Mouse (Mus musculus): ENCODE data around the gene 1700025F22Rik. TPM values are rescaled to one million over a fixed set of nuclear protein-coding genes. Genes with fewer than 3 reads are reported as not detected.
"Not testable (repeated sequence)": the region's sequence is repeated elsewhere in the genome, so short reads cannot be mapped to it uniquely, and the experiment has no call there.

The 1700025F22Rik gene
- polyA plus RNA-seq, 1 experiment from 2014 or later = not detected

DNA sequence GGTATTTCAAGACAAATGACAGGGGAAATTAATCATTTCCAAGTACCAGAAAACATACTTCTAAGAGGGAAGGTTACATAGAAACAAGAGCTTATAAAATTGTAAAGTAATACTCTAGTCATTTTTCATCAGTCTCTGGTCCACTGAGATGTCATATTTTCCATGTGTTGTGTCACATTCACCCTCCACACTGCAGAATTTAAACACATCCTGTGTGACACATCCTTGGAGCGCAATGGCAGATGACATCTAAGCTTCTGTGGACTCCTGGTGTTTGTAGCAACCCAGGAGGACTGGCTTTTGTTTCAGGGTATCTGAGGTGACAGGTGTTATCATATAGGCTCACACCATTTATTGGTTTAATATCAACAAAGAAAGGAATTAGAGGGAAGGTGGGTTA is 35.4 kb downstream of the 1700025F22Rik start:
- no peak overlapping the region for H3K4me2 ChIP-seq (ENCODE audit: low read length)
- H3K9ac ChIP-seq (ENCODE audit: low read depth, low read length) = no peak overlapping the region
- H3K4me3 ChIP-seq (ENCODE audit: low read depth, low read length) = no peak overlapping the region
- H3K9me3 ChIP-seq (replicated peaks; ENCODE audit: control insufficient read depth, low read length, poor library complexity, severe bottlenecking) = 0 out of 2 replicates have a peak, but pooled peaks cover 3% of the 10 kb centered on the region
- ATAC-seq = no peak
- H3K27ac ChIP-seq (ENCODE audit: low read length) = no peak overlapping the region
- H3K27me3 ChIP-seq (ENCODE audit: control insufficient read depth, insufficient read depth, low read depth, low read length) = no peaks in the 10 kb centered on the region
- H3K4me1 ChIP-seq (ENCODE audit: control insufficient read depth, insufficient read depth, low read length) = no peaks in the 10 kb centered on the region
- no peaks in the 10 kb centered on the region for H3K36me3 ChIP-seq (ENCODE audit: control insufficient read depth, insufficient read depth, low read length)
- WGBS = 89% methylated on average over 1 of the region's 1 CpGs

DNA sequence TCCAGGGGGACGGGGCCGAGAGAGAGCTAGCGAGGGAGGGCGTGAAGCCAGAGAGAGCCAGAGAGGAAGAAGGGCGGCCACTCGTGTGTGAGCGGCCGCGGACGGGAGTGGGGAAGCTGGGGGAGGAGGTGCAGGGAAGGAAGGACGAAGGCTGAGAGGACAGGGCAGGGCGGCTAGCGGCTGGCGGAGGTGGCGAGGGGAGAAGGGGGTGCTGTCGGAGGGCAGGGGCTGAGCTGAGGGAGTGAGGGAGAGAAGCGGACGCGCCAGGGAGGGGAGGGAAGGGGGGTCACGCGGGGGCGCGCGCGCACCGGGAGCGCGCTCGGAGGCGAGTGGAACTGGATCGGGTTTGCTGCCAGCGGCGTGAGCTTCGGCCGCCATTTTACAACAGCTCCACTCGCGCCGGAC is 44.1 kb downstream of the 1700025F22Rik start:
- not testable (repeated sequence) for H3K36me3 ChIP-seq (ENCODE audit: control insufficient read depth, insufficient read depth, low read length); H3K4me1 ChIP-seq (ENCODE audit: control insufficient read depth, insufficient read depth, low read length); H3K9me3 ChIP-seq (replicated peaks; ENCODE audit: control insufficient read depth, low read length, poor library complexity, severe bottlenecking); H3K27me3 ChIP-seq (ENCODE audit: control insufficient read depth, insufficient read depth, low read depth, low read length)
- peak; percentile 99 for ATAC-seq
- H3K9ac ChIP-seq (ENCODE audit: low read depth, low read length) = peak overlapping the region; percentile 59; the same call in 1 of the 2 replicates
- peak overlapping the region; percentile 51 for H3K4me2 ChIP-seq (ENCODE audit: low read length)
- 3% methylated on average over 9 of the region's 38 CpGs for WGBS
- H3K27ac ChIP-seq (ENCODE audit: low read length) = peak overlapping the region; percentile 28; the same call in 1 of the 2 replicates
- H3K4me3 ChIP-seq (ENCODE audit: low read depth, low read length) = peak overlapping the region; percentile 42

DNA sequence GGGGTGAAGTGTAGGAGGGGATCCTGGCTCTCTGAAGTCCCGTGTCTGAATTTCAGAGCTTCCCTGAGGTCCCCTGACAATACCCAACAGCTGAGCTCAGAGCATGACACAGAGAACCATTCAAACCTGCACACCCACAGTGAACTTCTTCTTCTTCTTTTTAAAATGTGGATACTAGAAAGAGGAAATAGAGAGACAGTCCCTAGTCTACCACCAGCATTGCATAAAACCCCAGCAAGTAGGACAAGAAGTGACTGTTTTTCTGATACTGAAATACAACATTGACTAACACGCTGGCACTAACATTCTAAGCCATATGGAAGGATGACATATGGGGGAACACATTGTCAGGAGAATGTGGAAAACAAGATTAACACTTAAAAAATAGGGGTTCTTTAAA is 45.8 kb downstream of the 1700025F22Rik start:
- H3K27me3 ChIP-seq (ENCODE audit: control insufficient read depth, insufficient read depth, low read depth, low read length) = no peaks in the 10 kb centered on the region
- no peak overlapping the region for H3K4me2 ChIP-seq (ENCODE audit: low read length)
- ATAC-seq = no peak
- no peak overlapping the region for H3K9ac ChIP-seq (ENCODE audit: low read depth, low read length)
- no peak overlapping the region for H3K4me3 ChIP-seq (ENCODE audit: low read depth, low read length)
- WGBS = 88% methylated on average over 2 of the region's 2 CpGs
- no peaks in the 10 kb centered on the region for H3K4me1 ChIP-seq (ENCODE audit: control insufficient read depth, insufficient read depth, low read length)
- no peak overlapping the region for H3K27ac ChIP-seq (ENCODE audit: low read length)
- H3K36me3 ChIP-seq (ENCODE audit: control insufficient read depth, insufficient read depth, low read length) = no peaks in the 10 kb centered on the region
- H3K9me3 ChIP-seq (replicated peaks; ENCODE audit: control insufficient read depth, low read length, poor library complexity, severe bottlenecking) = no peaks in the 10 kb centered on the region

DNA sequence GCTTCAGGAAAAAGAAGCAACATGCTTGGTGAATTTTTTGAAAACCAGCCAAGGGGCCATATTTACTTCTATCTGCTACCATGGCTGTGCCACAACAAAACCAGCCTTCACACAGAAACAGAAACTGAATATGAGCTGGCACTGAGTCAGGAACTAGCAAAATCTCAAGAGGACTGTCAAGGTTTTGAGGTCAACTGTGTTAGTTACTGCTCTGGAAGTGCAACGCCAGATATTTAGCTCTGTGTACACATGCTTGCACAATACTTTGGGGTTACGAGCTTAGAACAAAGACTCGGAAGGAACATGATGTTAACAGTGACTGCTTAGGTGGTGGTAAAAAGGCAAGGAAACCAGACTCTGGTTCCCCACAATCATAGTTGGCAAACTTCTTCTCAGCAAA is 57.4 kb downstream of the 1700025F22Rik start:
- Histone ChIP-seq H3K4me2 (ENCODE audit: low read length) (no peak overlapping the region), H3K36me3 (ENCODE audit: control insufficient read depth, insufficient read depth, low read length) (no peaks in the 10 kb centered on the region), H3K9ac (ENCODE audit: low read depth, low read length) (no peak overlapping the region), H3K9me3 (replicated peaks; ENCODE audit: control insufficient read depth, low read length, poor library complexity, severe bottlenecking) (no peaks in the 10 kb centered on the region), H3K4me1 (ENCODE audit: control insufficient read depth, insufficient read depth, low read length) (no peaks in the 10 kb centered on the region), H3K4me3 (ENCODE audit: low read depth, low read length) (no peak overlapping the region), H3K27me3 (ENCODE audit: control insufficient read depth, insufficient read depth, low read depth, low read length) (no peaks in the 10 kb centered on the region; the same call in 1 of the 2 replicates), H3K27ac (ENCODE audit: low read length) (no peak overlapping the region)
- no peak for ATAC-seq
- 88% methylated on average over 3 of the region's 3 CpGs for whole genome bisulfite sequencing

DNA sequence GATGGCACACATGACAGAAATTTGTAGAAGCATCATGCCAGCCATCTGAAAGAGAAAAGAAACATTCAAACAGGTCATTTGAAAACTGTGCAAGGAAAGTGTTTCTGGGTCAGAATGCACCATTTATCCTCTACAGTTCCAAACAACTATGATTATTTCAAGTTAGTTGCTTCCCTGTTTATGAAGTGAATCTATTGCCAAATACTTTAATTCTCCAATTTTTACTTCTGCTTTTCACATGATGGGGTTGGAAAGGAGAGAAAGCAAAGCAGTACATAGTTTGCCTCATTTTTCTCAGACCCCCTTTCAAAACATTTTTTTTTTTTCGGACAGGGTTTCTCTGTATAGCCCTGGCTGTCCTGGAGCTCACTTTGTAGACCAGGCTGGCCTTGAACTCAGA is 63.2 kb downstream of the 1700025F22Rik start:
- H3K4me3 ChIP-seq (ENCODE audit: low read depth, low read length) = no peak overlapping the region
- WGBS = 88% methylated on average over 1 of the region's 1 CpGs
- H3K9me3 ChIP-seq (replicated peaks; ENCODE audit: control insufficient read depth, low read length, poor library complexity, severe bottlenecking) = no peaks in the 10 kb centered on the region
- ATAC-seq = no peak
- H3K4me1 ChIP-seq (ENCODE audit: control insufficient read depth, insufficient read depth, low read length) = no peaks in the 10 kb centered on the region
- no peaks in the 10 kb centered on the region for H3K27me3 ChIP-seq (ENCODE audit: control insufficient read depth, insufficient read depth, low read depth, low read length)
- H3K27ac ChIP-seq (ENCODE audit: low read length) = no peak overlapping the region
- H3K4me2 ChIP-seq (ENCODE audit: low read length) = no peak overlapping the region
- no peaks in the 10 kb centered on the region for H3K36me3 ChIP-seq (ENCODE audit: control insufficient read depth, insufficient read depth, low read length)
- H3K9ac ChIP-seq (ENCODE audit: low read depth, low read length) = no peak overlapping the region

DNA sequence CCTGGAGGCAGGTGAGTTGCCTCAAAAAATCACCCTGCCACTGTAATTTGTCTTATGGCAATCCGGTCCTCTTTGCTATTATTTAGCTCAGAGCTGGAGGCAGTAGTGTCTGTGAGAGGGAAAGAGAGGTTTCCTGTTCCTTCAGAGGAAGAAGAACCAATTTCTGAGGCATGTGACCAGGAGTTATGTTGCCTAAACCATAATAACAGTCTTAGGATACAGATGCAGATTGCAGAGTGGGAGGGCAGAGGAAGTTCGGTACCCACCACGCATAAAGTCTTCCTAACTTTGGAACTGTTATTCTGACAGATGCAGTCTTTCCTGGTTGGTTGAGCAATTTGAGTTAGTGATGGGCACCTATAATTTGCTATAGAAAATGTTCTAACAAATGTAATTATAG is 66.7 kb downstream of the 1700025F22Rik start:
- Histone ChIP-seq H3K27me3 (ENCODE audit: control insufficient read depth, insufficient read depth, low read depth, low read length) (peaks cover 3% of the 10 kb centered on the region; the same call in 1 of the 2 replicates), H3K27ac (ENCODE audit: low read length) (no peak overlapping the region), H3K4me1 (ENCODE audit: control insufficient read depth, insufficient read depth, low read length) (no peaks in the 10 kb centered on the region), H3K4me2 (ENCODE audit: low read length) (no peak overlapping the region), H3K9me3 (replicated peaks; ENCODE audit: control insufficient read depth, low read length, poor library complexity, severe bottlenecking) (no peaks in the 10 kb centered on the region), H3K9ac (ENCODE audit: low read depth, low read length) (no peak overlapping the region), H3K4me3 (ENCODE audit: low read depth, low read length) (no peak overlapping the region), H3K36me3 (ENCODE audit: control insufficient read depth, insufficient read depth, low read length) (no peaks in the 10 kb centered on the region)
- WGBS = 88% methylated on average over 3 of the region's 3 CpGs
- ATAC-seq = no peak

DNA sequence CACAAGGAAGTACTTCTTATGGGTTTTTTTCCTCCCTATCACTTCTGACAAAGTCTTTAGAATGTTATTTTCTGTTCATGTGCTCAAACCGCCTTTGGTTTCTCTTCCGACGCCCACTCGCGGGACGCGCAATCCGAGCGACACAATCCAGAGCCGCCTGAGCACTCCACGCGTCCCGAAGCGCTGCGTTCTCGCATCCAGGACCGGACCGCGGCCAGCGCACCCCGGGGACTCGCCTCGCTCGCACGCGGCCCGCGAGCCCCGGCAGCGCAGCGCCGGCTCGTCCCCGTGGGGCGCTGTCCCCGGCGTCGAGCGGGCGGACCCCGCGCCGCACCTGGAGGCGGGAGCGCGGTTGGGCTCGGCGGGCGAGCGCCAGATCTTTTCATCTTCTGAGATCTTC is 73.0 kb downstream of the 1700025F22Rik start:
- H3K27me3 ChIP-seq (ENCODE audit: control insufficient read depth, insufficient read depth, low read depth, low read length); H3K36me3 ChIP-seq (ENCODE audit: control insufficient read depth, insufficient read depth, low read length); H3K4me1 ChIP-seq (ENCODE audit: control insufficient read depth, insufficient read depth, low read length); H3K27ac ChIP-seq (ENCODE audit: low read length); H3K9me3 ChIP-seq (replicated peaks; ENCODE audit: control insufficient read depth, low read length, poor library complexity, severe bottlenecking): not testable (repeated sequence)
- peak overlapping the region; percentile 60 for H3K9ac ChIP-seq (ENCODE audit: low read depth, low read length)
- peak overlapping the region; percentile 77 for H3K4me2 ChIP-seq (ENCODE audit: low read length)
- ATAC-seq = peak; percentile 48; the same call in 1 of the 2 replicates
- 2% methylated on average over 50 of the region's 50 CpGs for WGBS
- peak overlapping the region; percentile 43 for H3K4me3 ChIP-seq (ENCODE audit: low read depth, low read length)

Other genes with a start within 250 kb of the 1700025F22Rik start
- gene Zp1, start 244.7 kb downstream of the 1700025F22Rik start, polyA plus RNA-seq (2015; fragmentation: Nextera tagmentation; extraction: Ambion mirVana) = 0.58 and 0.89 TPM in 2 replicates
- 0.09 and 0.14 TPM in 2 replicates for gene Ptgdr2, start 228.2 kb downstream of the 1700025F22Rik start, polyA plus RNA-seq (2015; fragmentation: Nextera tagmentation; extraction: Ambion mirVana)
- gene Ccdc86, start 216.1 kb downstream of the 1700025F22Rik start, polyA plus RNA-seq (2015; fragmentation: Nextera tagmentation; extraction: Ambion mirVana) = 12.8 and 13.5 TPM in 2 replicates
- not detected in 2 replicates for gene Ms4a10, start 190.7 kb downstream of the 1700025F22Rik start, polyA plus RNA-seq (2015; fragmentation: Nextera tagmentation; extraction: Ambion mirVana)
- gene Ms4a15, start 172.1 kb downstream of the 1700025F22Rik start, polyA plus RNA-seq (2015; fragmentation: Nextera tagmentation; extraction: Ambion mirVana) = not detected in 2 replicates
- not detected in 2 replicates for gene Ms4a18, start 147.3 kb downstream of the 1700025F22Rik start, polyA plus RNA-seq (2015; fragmentation: Nextera tagmentation; extraction: Ambion mirVana)
- gene Ms4a8a, start 84.2 kb downstream of the 1700025F22Rik start, polyA plus RNA-seq (2015; fragmentation: Nextera tagmentation; extraction: Ambion mirVana) = not detected in 2 replicates
- not detected in 2 replicates for gene 1700017D01Rik, start 34.4 kb downstream of the 1700025F22Rik start, polyA plus RNA-seq (2015; fragmentation: Nextera tagmentation; extraction: Ambion mirVana)
- gene Ms4a13, start 31.4 kb upstream of the 1700025F22Rik start, polyA plus RNA-seq (2015; fragmentation: Nextera tagmentation; extraction: Ambion mirVana) = not detected in 2 replicates
- not detected in 2 replicates for gene Ms4a12, start 67.1 kb upstream of the 1700025F22Rik start, polyA plus RNA-seq (2015; fragmentation: Nextera tagmentation; extraction: Ambion mirVana)
- gene Ms4a1, start 100.9 kb upstream of the 1700025F22Rik start, polyA plus RNA-seq (2015; fragmentation: Nextera tagmentation; extraction: Ambion mirVana) = not detected in 2 replicates
- not detected in 2 replicates for gene Ms4a5, start 118.6 kb upstream of the 1700025F22Rik start, polyA plus RNA-seq (2015; fragmentation: Nextera tagmentation; extraction: Ambion mirVana)
- not detected in 2 replicates for gene Ms4a14, start 149.1 kb upstream of the 1700025F22Rik start, polyA plus RNA-seq (2015; fragmentation: Nextera tagmentation; extraction: Ambion mirVana)
- 1.8 and 2.1 TPM in 2 replicates for gene Ms4a7, start 170.8 kb upstream of the 1700025F22Rik start, polyA plus RNA-seq (2015; fragmentation: Nextera tagmentation; extraction: Ambion mirVana)
- 1.4 and 2.1 TPM in 2 replicates for gene Ms4a4a, start 210.2 kb upstream of the 1700025F22Rik start, polyA plus RNA-seq (2015; fragmentation: Nextera tagmentation; extraction: Ambion mirVana)
- gene Ms4a4c, start 239.4 kb upstream of the 1700025F22Rik start, polyA plus RNA-seq (2015; fragmentation: Nextera tagmentation; extraction: Ambion mirVana) = 0.20 TPM in 1 of 2 replicates, not detected in the other